Mouse (Mus musculus) kidney, embryonic 14.5 days (tissue): ENCODE measurements around the gene Rnf151. TPM values are rescaled to one million over a fixed set of nuclear protein-coding genes. Genes with fewer than 3 reads are reported as not detected.

Experiments used
- ATAC-seq: fragments of 200-750 bp; cut with Nextera tagmentation; 2 replicates; pipeline ENCODE4 v1.8.0; 2017; ENCODE audit warnings: moderate number of reproducible peaks, mild to moderate bottlenecking, moderate TSS enrichment, moderate library complexity; ENCODE audit not compliant: low FRiP score, low TSS enrichment
- H3K27ac ChIP-seq: fragments of 300-500 bp; sonication (generic); 2 replicates; pipeline ENCODE4 v1.5.1; 2014; ENCODE audit warnings: low read depth, mild to moderate bottlenecking, low read length, moderate library complexity, mixed read lengths
- H3K27me3 ChIP-seq: fragments of 300-500 bp; sonication (generic); 2 replicates; pipeline ENCODE4 v1.6.1; 2014; ENCODE audit warnings: mild to moderate bottlenecking, low read length; ENCODE audit not compliant: control insufficient read depth, insufficient read depth
- H3K36me3 ChIP-seq: fragments of 300-500 bp; sonication (generic); 2 replicates; pipeline ENCODE4 v1.6.1; 2014; ENCODE audit warnings: low read length, mixed read lengths; ENCODE audit not compliant: control insufficient read depth, insufficient read depth
- H3K4me1 ChIP-seq: fragments of 300-500 bp; sonication (generic); 2 replicates; pipeline ENCODE4 v1.6.1; 2014; ENCODE audit warnings: low read length, mixed read lengths; ENCODE audit not compliant: control insufficient read depth, insufficient read depth
- H3K4me2 ChIP-seq: fragments of 300-500 bp; sonication (generic); replicated peaks from 2 replicates; pipeline ENCODE4 v1.6.1; 2014; ENCODE audit warnings: low read depth, mild to moderate bottlenecking, low read length
- H3K4me3 ChIP-seq: fragments of 300-500 bp; sonication (generic); 2 replicates; pipeline ENCODE4 v1.5.1; 2014; ENCODE audit warnings: mild to moderate bottlenecking, low read length
- H3K9ac ChIP-seq: fragments of 300-500 bp; sonication (generic); 2 replicates; pipeline ENCODE4 v1.6.1; 2014; ENCODE audit warnings: low read depth, mild to moderate bottlenecking, low read length, moderate library complexity
- H3K9me3 ChIP-seq: fragments of 300-500 bp; sonication (generic); 2 replicates; pipeline ENCODE4 v1.6.1; 2016; ENCODE audit warnings: low read length; ENCODE audit not compliant: control insufficient read depth
- whole genome bisulfite sequencing: fragments of 180-500 bp; shearing (Covaris S2); extraction: QIAGEN DNeasy Blood & Tissue Kit; methylation state at CpG from one replicate; pipeline ENCODE4 v1.1.7; 2014; 5-methylcytosine and 5-hydroxymethylcytosine counted together
- polyA plus RNA-seq: library from polyadenylated mRNA; unstranded; fragments of >200 nt; fragmentation: Nextera tagmentation; extraction: Ambion mirVana; gene quantifications from 2 replicates; pipeline ENCODE4 v1.2.1, GENCODE M21; 2014

The Rnf151 gene
- polyA plus RNA-seq, 1 experiment from 2014 or later, result 0.62 TPM

- H3K27ac ChIP-seq, result no peak overlapping the region
- H3K4me3 ChIP-seq, result no peak overlapping the region
- H3K9me3 ChIP-seq, result no peaks in the 10 kb centered on the region
- no peak for ATAC-seq
- peaks cover 51% of the 10 kb centered on the region for H3K36me3 ChIP-seq
- peaks cover 11% of the 10 kb centered on the region for H3K4me1 ChIP-seq
- H3K9ac ChIP-seq, result no peak overlapping the region
- no peaks in the 10 kb centered on the region for H3K27me3 ChIP-seq
- WGBS, result 76% methylated on average over 2 of the region's 2 CpGs
- no peak overlapping the region for H3K4me2 ChIP-seq
Observed at GRCm38 (mm10) chr17:24699473-24699872, 18.4 kb downstream of the Rnf151 start.

GRCm38 (mm10) chr17:24698715-24699114 lies 19.1 kb downstream of the Rnf151 start:
- Histone ChIP-seq H3K4me1 (peaks cover 11% of the 10 kb centered on the region), H3K27me3 (no peaks in the 10 kb centered on the region), H3K36me3 (peaks cover 43% of the 10 kb centered on the region), H3K9ac (0 out of 2 replicates have a peak overlapping the region, but pooled peaks have one; percentile 12), H3K4me3 (no peak overlapping the region), H3K27ac (no peak overlapping the region), H3K9me3 (no peaks in the 10 kb centered on the region), H3K4me2 (no peak overlapping the region)
- no peak for ATAC-seq
- WGBS, result 71% methylated on average over 9 of the region's 9 CpGs

GRCm38 (mm10) chr17:24697985-24698384 lies 19.9 kb downstream of the Rnf151 start:
- peaks cover 42% of the 10 kb centered on the region for H3K36me3 ChIP-seq

GRCm38 (mm10) chr17:24696011-24696697 lies 21.7 kb downstream of the Rnf151 start, which contains the start of the genes Gfer and Noxo1:
Gene Gfer, minus strand, starts transcription at chr17:24696156.
Gene Noxo1, plus strand, starts transcription at chr17:24696234.
- Histone ChIP-seq H3K4me3 (peak within 1 kb of the TSS; percentile 88), H3K4me2 (peak within 1 kb of the TSS; percentile 80), H3K27me3 (peaks cover 1% of the 10 kb centered on the region; the same call in 1 of the 2 replicates), H3K36me3 (peaks cover 30% of the 10 kb centered on the region), H3K27ac (peak within 1 kb of the TSS; percentile 86), H3K4me1 (peaks cover 11% of the 10 kb centered on the region), H3K9ac (peak within 1 kb of the TSS; percentile 87), H3K9me3 (no peaks in the 10 kb centered on the region)
- peak; percentile 89 for ATAC-seq
- WGBS, result under 1% methylated on average over 57 of the region's 76 CpGs

More at GRCm38 (mm10) chr17:24697985-24698384, 19.9 kb downstream of the Rnf151 start:
- WGBS, result 23% methylated on average over 5 of the region's 5 CpGs
- Histone ChIP-seq H3K27ac (no peak overlapping the region), H3K4me3 (no peak overlapping the region), H3K4me1 (peaks cover 11% of the 10 kb centered on the region), H3K27me3 (no peaks in the 10 kb centered on the region), H3K9me3 (no peaks in the 10 kb centered on the region), H3K9ac (0 out of 2 replicates have a peak overlapping the region, but pooled peaks have one; percentile 12), H3K4me2 (no peak overlapping the region; the same call in 1 of the 2 replicates)
- no peak for ATAC-seq

- peak overlapping the region; percentile 86 for H3K27ac ChIP-seq
- peak overlapping the region; percentile 88 for H3K4me3 ChIP-seq
- no peaks in the 10 kb centered on the region for H3K9me3 ChIP-seq
- WGBS, result 5% methylated on average over 44 of the region's 51 CpGs
- peak overlapping the region; percentile 87 for H3K9ac ChIP-seq
- ATAC-seq, result peak; percentile 43
- peaks cover 23% of the 10 kb centered on the region for H3K36me3 ChIP-seq
- H3K4me2 ChIP-seq, result peak overlapping the region; percentile 80
- H3K4me1 ChIP-seq, result peaks cover 11% of the 10 kb centered on the region
- peaks cover 8% of the 10 kb centered on the region; the same call in 1 of the 2 replicates for H3K27me3 ChIP-seq
Observed at GRCm38 (mm10) chr17:24695326-24696010, 22.4 kb downstream of the Rnf151 start.

GRCm38 (mm10) chr17:24692385-24692784 lies 25.5 kb downstream of the Rnf151 start:
- Histone ChIP-seq H3K27me3 (peaks cover 39% of the 10 kb centered on the region), H3K4me3 (no peak overlapping the region), H3K36me3 (peaks cover 10% of the 10 kb centered on the region; the same call in 1 of the 2 replicates), H3K4me1 (peaks cover 23% of the 10 kb centered on the region), H3K4me2 (no peak overlapping the region), H3K9me3 (no peaks in the 10 kb centered on the region), H3K27ac (no peak overlapping the region), H3K9ac (no peak overlapping the region)
- ATAC-seq, result no peak
- 93% methylated on average over 5 of the region's 5 CpGs for WGBS

GRCm38 (mm10) chr17:24689251-24690081 lies 28.4 kb downstream of the Rnf151 start, which contains the start of gene Syngr3:
Gene Syngr3, minus strand, starts transcription at chr17:24689955.
- WGBS, result under 1% methylated on average over 52 of the region's 55 CpGs
- ATAC-seq, result no peak
- no peaks in the 10 kb centered on the region for H3K9me3 ChIP-seq
- H3K4me1 ChIP-seq, result peaks cover 15% of the 10 kb centered on the region; the same call in 1 of the 2 replicates
- H3K27me3 ChIP-seq, result peaks cover 42% of the 10 kb centered on the region
- H3K27ac ChIP-seq, result no peak within 1 kb of the TSS
- H3K4me2 ChIP-seq, result peak within 1 kb of the TSS; percentile 66
- H3K4me3 ChIP-seq, result peak within 1 kb of the TSS; percentile 58
- H3K9ac ChIP-seq, result peak within 1 kb of the TSS; percentile 49
- H3K36me3 ChIP-seq, result peaks cover 10% of the 10 kb centered on the region; the same call in 1 of the 2 replicates

- WGBS, result 18% methylated on average over 23 of the region's 23 CpGs
- peaks cover 42% of the 10 kb centered on the region for H3K27me3 ChIP-seq
- H3K4me2 ChIP-seq, result peak overlapping the region; percentile 57
- peaks cover 15% of the 10 kb centered on the region; the same call in 1 of the 2 replicates for H3K4me1 ChIP-seq
- H3K9ac ChIP-seq, result peak overlapping the region; percentile 34
- H3K27ac ChIP-seq, result no peak overlapping the region
- no peaks in the 10 kb centered on the region for H3K9me3 ChIP-seq
- peak overlapping the region; percentile 37 for H3K4me3 ChIP-seq
- peaks cover 2% of the 10 kb centered on the region; the same call in 1 of the 2 replicates for H3K36me3 ChIP-seq
- ATAC-seq, result no peak
Observed at GRCm38 (mm10) chr17:24687599-24687998, 30.3 kb downstream of the Rnf151 start.
